Mouse (Mus musculus) layer of hippocampus, adult 18-20 months (tissue): ENCODE data around the gene Siah1a. TPM values are rescaled to one million over a fixed set of nuclear protein-coding genes. Genes with fewer than 3 reads are reported as not detected.

ENCODE experiments used
- DNase-seq, 2 experiments: peaks; one replicate each; pipeline ENCODE4 v3.0.0; 2022; ENCODE audit warnings: low spot score in 2 of 2
- total RNA-seq, 2 experiments: library from RNA; stranded (reverse); gene quantifications; 2 replicates each; pipeline ENCODE4 v1.2.3; 2021

Gene Siah1a
- total RNA-seq, 2 experiments from 2014 or later, result 29.1 to 29.2 TPM

GRCm38 (mm10) chr8:86706756-86707155, 39.0 kb downstream of the Siah1a start:
- DNase-seq, result no peak

DNA sequence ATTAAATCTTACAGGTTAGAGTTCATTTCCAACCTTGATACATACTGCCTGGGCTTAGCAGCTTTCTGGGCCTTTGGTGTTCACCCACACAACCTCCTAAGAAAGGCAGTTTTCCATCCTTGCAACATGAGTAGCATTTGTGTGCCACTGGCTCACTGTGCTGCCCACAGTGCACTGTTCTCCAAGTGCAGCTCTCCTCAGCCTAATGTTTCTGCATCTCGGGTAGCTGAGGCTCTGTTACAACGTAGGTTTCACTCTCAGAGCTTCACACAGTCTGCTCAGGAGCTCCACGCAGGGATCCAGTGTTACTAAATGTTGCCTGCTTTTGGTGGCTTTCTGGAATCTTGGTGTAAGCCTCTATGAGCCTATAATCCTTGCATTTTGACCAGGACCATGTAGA, 40.4 kb downstream of the Siah1a start:
- DNase-seq, result no peak

- DNase-seq, result no peak
Measured at GRCm38 (mm10) chr8:86702453-86702852, 43.3 kb downstream of the Siah1a start.

- DNase-seq, result no peak
Measured at GRCm38 (mm10) chr8:86699471-86699870, 46.3 kb downstream of the Siah1a start.

GRCm38 (mm10) chr8:86698811-86699421, 46.8 kb downstream of the Siah1a start:
- no peak for DNase-seq

DNA sequence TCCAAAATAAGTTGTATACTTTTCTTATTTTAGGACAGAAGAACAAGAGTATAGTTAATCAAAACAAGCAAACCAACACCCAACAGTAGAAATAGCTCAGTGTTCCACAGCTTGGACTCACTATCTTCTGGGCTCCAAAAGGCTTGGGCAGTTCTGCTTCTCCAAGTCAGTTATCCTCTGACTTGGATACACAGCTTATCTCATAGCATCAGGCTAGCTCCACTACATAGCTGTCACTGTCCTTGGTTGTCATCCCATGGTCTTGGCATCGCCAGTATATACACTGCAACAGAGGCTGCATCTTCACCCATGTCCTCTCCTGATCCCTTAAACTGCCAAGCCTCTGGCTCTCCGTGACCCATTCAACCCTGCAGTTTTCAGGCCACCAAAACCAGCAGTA, 50.0 kb downstream of the Siah1a start:
- DNase-seq, result no peak

- no peak for DNase-seq
Measured at GRCm38 (mm10) chr8:86694011-86694410, 51.7 kb downstream of the Siah1a start.

- DNase-seq, result no peak
Measured at GRCm38 (mm10) chr8:86692107-86692506, 53.6 kb downstream of the Siah1a start.

GRCm38 (mm10) chr8:86686629-86687028, 59.1 kb downstream of the Siah1a start:
- no peak for DNase-seq

Other genes with a start within 250 kb of the Siah1a start
- gene Abcc12, start 165.2 kb downstream of the Siah1a start, total RNA-seq, result under 1 TPM; 0.25 to 0.45 TPM
- 10 to 100 TPM; 83.7 to 86.7 TPM for gene Lonp2, start 121.9 kb downstream of the Siah1a start, total RNA-seq
- 1 to 10 TPM; 2.6 to 3.6 TPM for gene Gm10638, start 235 bp downstream of the Siah1a start, total RNA-seq
- gene N4bp1, start 139.3 kb upstream of the Siah1a start, total RNA-seq, result 10 to 100 TPM; 45.4 to 45.5 TPM